Mouse (Mus musculus): Measurements from ENCODE around the gene Gm10272.

- TF ChIP-seq CTCF (IDR thresholded peaks at IDR 0.05; ENCODE audit: borderline replicate concordance, insufficient read depth, low read depth, low read length) (no peak), POLR2A (IDR thresholded peaks at IDR 0.05; ENCODE audit: borderline replicate concordance, insufficient read depth, low read length) (no peak)
These were observed 32.7 kb upstream of the Gm10272 start for GRCm38 (mm10) chr10:77673765-77674164.

All from cerebellum, adult 2 months (tissue).